Mouse (Mus musculus) myocyte (in vitro differentiated cells): Measurements from ENCODE around the gene Shh.

Experiments used
- CEBPB ChIP-seq: IDR thresholded peaks from 2 replicates; pipeline ENCODE4 v1.6.1; 2011; ENCODE audit warnings: mild to moderate bottlenecking, moderate library complexity; ENCODE audit not compliant: poor library complexity, insufficient read depth, severe bottlenecking
- E2F4 ChIP-seq: IDR thresholded peaks from one replicate; pipeline ENCODE4 v1.6.1; 2011; ENCODE audit warnings: mild to moderate bottlenecking, control low read depth, moderate library complexity; ENCODE audit not compliant: insufficient read depth
- MAX ChIP-seq: IDR thresholded peaks from one replicate; pipeline ENCODE4 v1.6.1; 2011; ENCODE audit warnings: low read depth, mild to moderate bottlenecking, control low read depth
- MYOD1 ChIP-seq, 3 experiments: IDR thresholded peaks; one replicate each; pipeline ENCODE4 v1.6.1; 2011; ENCODE audit warnings: control low read depth in 2 of 3, low read depth in 2 of 3, mild to moderate bottlenecking in 2 of 3, moderate library complexity in 1 of 3; ENCODE audit not compliant: insufficient read length in 2 of 3, control insufficient read depth in 1 of 3
- MYOG ChIP-seq, 3 experiments: IDR thresholded peaks; one replicate each; pipeline ENCODE4 v1.6.1; 2011; ENCODE audit warnings: control low read depth in 2 of 3, low read depth in 2 of 3, mild to moderate bottlenecking in 2 of 3; ENCODE audit not compliant: insufficient read length in 2 of 3, control insufficient read depth in 1 of 3, insufficient read depth in 1 of 3
- POLR2A ChIP-seq: IDR thresholded peaks from one replicate; pipeline ENCODE4 v1.6.1; 2011; ENCODE audit warnings: low read depth, mild to moderate bottlenecking, control low read depth, moderate library complexity; ENCODE audit not compliant: insufficient read length
- POLR2AphosphoS2 ChIP-seq: IDR thresholded peaks from one replicate; pipeline ENCODE4 v1.6.1; 2011; ENCODE audit warnings: low read depth, control low read depth; ENCODE audit not compliant: insufficient read length
- REST ChIP-seq: IDR thresholded peaks from one replicate; pipeline ENCODE4 v1.6.1; 2011; ENCODE audit warnings: mild to moderate bottlenecking, control low read depth, moderate library complexity; ENCODE audit not compliant: insufficient read depth, insufficient read length
- SRF ChIP-seq: IDR thresholded peaks from one replicate; pipeline ENCODE4 v1.6.1; 2011; ENCODE audit warnings: low read depth; ENCODE audit not compliant: control insufficient read depth, insufficient read length
- TCF12 ChIP-seq: IDR thresholded peaks from one replicate; pipeline ENCODE4 v1.6.1; 2011; ENCODE audit warnings: mild to moderate bottlenecking, control low read depth; ENCODE audit not compliant: poor library complexity, insufficient read depth, severe bottlenecking
- TCF3 ChIP-seq: IDR thresholded peaks from one replicate; pipeline ENCODE4 v1.6.1; 2011; ENCODE audit warnings: low read depth, control low read depth; ENCODE audit not compliant: insufficient read length
- USF1 ChIP-seq: IDR thresholded peaks from one replicate; pipeline ENCODE4 v1.6.1; 2011; ENCODE audit warnings: low read depth, mild to moderate bottlenecking, control low read depth, moderate library complexity

DNA sequence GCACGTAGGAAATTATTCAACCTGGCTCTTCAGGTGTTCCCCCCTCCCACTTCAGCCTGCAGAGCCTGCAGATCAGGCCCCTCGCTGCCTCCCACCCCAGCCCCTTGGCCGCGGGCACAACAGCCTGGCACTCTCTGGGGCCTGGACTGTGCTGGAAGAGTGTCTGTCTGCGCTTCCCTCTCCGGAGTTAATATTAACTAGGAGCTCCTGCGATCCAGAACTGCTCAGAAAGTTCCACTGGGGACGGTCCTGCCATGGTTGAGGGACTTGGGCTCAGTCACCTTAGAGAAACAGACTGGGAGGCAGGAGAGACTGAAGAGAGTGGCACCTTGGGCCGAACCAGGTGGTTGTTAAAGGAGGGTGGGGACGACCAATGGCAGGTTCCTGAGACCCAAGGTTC, 3.4 kb downstream of the Shh start:
- TF ChIP-seq POLR2A, result no peak
- TF ChIP-seq MYOG (IDR thresholded peaks at IDR 0.05; ENCODE audit: control insufficient read depth in 1 of 3, insufficient read depth in 1 of 3, insufficient read length in 2 of 3, low read depth in 2 of 3), result no peak
- no peak for TF ChIP-seq MAX
- TF ChIP-seq MYOD1 (IDR thresholded peaks at IDR 0.05; ENCODE audit: control insufficient read depth in 1 of 3, insufficient read length in 2 of 3, low read depth in 2 of 3), result no peak
- no peak for TF ChIP-seq SRF
- TF ChIP-seq POLR2AphosphoS2, result no peak
- no peak for TF ChIP-seq CEBPB
- no peak for TF ChIP-seq REST
- no peak for TF ChIP-seq USF1
- no peak for TF ChIP-seq TCF12
- no peak for TF ChIP-seq E2F4
- no peak for TF ChIP-seq TCF3
